Mouse (Mus musculus) neural tube, embryonic 12.5 days (tissue): ENCODE results near the gene Gm49358. TPM values are rescaled to one million over a fixed set of nuclear protein-coding genes. Genes with fewer than 3 reads are reported as not detected.

Source experiments
- ATAC-seq: fragments of 200-750 bp; cut with Nextera tagmentation; 2 replicates; pipeline ENCODE4 v1.8.0; 2017; ENCODE audit warnings: low read depth, mild to moderate bottlenecking, moderate TSS enrichment, moderate library complexity; ENCODE audit not compliant: low FRiP score
- H3K27ac ChIP-seq: fragments of 300-500 bp; sonication (generic); 2 replicates; pipeline ENCODE4 v1.5.1; 2016
- H3K27me3 ChIP-seq: fragments of 300-500 bp; sonication (generic); replicated peaks from 2 replicates; pipeline ENCODE4 v1.6.1; 2016; ENCODE audit warnings: mild to moderate bottlenecking
- H3K36me3 ChIP-seq: fragments of 300-500 bp; sonication (generic); 2 replicates; pipeline ENCODE4 v1.6.1; 2016; ENCODE audit warnings: mild to moderate bottlenecking
- H3K4me1 ChIP-seq: fragments of 300-500 bp; sonication (generic); 2 replicates; pipeline ENCODE4 v1.6.1; 2016
- H3K4me2 ChIP-seq: fragments of 300-500 bp; sonication (generic); replicated peaks from 2 replicates; pipeline ENCODE4 v1.6.1; 2016; ENCODE audit warnings: mild to moderate bottlenecking
- H3K4me3 ChIP-seq: fragments of 300-500 bp; sonication (generic); 2 replicates; pipeline ENCODE4 v1.5.1; 2016
- H3K9ac ChIP-seq: fragments of 300-500 bp; sonication (generic); 2 replicates; pipeline ENCODE4 v1.6.1; 2016; ENCODE audit warnings: mild to moderate bottlenecking
- H3K9me3 ChIP-seq: fragments of 300-500 bp; sonication (generic); 2 replicates; pipeline ENCODE4 v1.6.1; 2016; ENCODE audit warnings: mild to moderate bottlenecking
- WGBS: fragments of 180-500 bp; shearing (Covaris S2); methylation state at CpG from one replicate; pipeline ENCODE4 v1.1.7; 2016; 5-methylcytosine and 5-hydroxymethylcytosine counted together
- polyA plus RNA-seq: library from polyadenylated mRNA; unstranded; fragments of >200 nt; fragmentation: Nextera tagmentation; extraction: Ambion mirVana; gene quantifications from 2 replicates; pipeline ENCODE4 v1.2.1, GENCODE M21; 2016

Gm49358 gene
- polyA plus RNA-seq, 1 experiment from 2014 or later, result not detected

DNA sequence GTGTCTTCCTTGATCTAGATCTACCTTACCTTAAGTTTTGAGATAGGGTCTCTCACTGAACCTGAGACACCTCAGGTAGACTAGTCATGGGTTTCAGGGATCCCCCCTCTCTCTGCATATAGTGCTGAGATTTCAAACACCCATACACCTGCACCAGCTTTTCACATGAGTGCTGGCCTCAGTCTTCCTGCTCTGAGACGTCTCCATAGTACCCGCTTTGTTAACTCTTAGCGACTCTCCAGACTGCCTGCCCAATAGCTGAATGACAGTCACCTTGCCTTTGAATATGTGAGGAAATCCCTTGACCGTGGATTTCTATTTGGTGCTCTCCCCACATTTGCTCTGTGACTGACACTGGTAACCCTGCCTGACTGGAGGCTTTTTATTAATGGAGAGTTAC, 30.4 kb downstream of the Gm49358 start:
- no peaks in the 10 kb centered on the region for H3K9me3 ChIP-seq
- ATAC-seq, result no peak
- no peak overlapping the region for H3K27ac ChIP-seq
- no peak overlapping the region for H3K9ac ChIP-seq
- 90% methylated on average over 4 of the region's 4 CpGs for WGBS
- no peaks in the 10 kb centered on the region for H3K27me3 ChIP-seq
- no peak overlapping the region for H3K4me2 ChIP-seq
- H3K4me1 ChIP-seq, result 0 out of 2 replicates have a peak, but pooled peaks cover 8% of the 10 kb centered on the region
- no peak overlapping the region for H3K4me3 ChIP-seq
- H3K36me3 ChIP-seq, result no peaks in the 10 kb centered on the region

DNA sequence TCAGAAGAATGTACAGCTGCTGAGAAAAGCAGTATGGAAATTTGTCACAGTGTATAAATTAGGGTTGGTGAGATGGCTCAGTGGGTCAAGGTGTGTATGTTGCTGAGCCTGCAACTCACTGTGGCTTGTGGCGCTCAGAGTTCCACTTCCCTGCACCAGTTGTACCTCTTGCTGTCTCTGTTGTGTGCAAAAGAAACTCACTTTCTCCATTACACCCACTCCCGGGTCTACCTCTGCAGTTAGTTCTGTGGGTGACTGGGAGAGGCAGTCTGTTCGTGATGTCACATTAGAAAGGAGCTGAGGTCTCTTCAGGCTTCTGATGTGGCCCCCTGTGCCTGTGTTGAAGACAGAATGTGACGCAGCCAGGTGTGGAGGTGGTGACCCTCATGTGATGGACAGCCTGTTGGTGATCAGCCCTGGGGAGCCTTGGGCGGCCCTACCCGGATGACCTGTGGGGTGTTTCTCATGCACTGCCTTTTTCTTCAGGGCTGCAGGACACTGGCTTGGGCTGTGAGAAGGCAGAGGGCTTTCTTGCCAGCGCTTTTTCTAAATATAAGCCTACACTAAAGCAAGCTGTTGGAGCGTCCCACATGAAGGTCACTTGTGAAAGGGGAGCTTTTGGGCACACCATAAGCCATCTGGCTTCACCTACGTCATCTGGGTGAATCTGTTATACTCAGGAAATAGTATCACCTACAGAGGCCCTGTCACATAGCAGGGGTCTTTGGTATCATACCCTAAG, 31.2 kb downstream of the Gm49358 start:
- Histone ChIP-seq H3K27ac (no peak overlapping the region), H3K4me2 (no peak overlapping the region)
- 92% methylated on average over 9 of the region's 9 CpGs for WGBS

DNA sequence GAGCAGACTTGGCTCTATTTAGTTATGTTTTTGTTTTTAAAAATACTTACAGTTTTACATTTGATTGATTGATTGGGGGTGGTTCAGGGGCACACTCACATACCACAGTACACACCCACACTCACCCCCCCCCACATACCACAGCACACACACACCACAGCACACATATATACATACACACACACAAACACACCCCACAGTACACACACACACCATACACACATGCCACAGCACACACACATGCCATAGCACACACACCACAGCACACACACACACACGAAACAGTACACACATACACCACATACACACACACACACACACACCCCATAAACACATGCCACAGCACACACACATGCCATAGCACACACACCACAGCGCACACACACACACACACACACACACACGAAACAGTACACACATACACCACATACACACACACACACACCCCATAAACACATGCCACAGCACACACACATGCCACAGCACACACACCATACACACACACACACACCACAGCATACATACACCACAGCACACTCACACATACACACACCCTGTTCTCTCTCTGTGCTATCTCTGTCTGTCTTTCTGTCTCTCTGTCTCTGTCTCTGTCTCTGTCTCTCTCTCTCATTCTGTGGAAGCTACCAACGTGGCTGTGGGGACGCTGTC, 32.4 kb downstream of the Gm49358 start:
- Histone ChIP-seq H3K4me1 (0 out of 2 replicates have a peak, but pooled peaks cover 7% of the 10 kb centered on the region), H3K9ac (no peak overlapping the region), H3K4me2 (no peak overlapping the region), H3K9me3 (no peaks in the 10 kb centered on the region), H3K4me3 (no peak overlapping the region), H3K36me3 (no peaks in the 10 kb centered on the region), H3K27ac (no peak overlapping the region), H3K27me3 (no peaks in the 10 kb centered on the region)
- 88% methylated on average over 5 of the region's 5 CpGs for WGBS
- peak; percentile 37; the same call in 1 of the 2 replicates for ATAC-seq

More for the DNA sequence above, 31.2 kb downstream of the Gm49358 start:
- no peak for ATAC-seq
- Histone ChIP-seq H3K4me1 (0 out of 2 replicates have a peak, but pooled peaks cover 8% of the 10 kb centered on the region), H3K27me3 (no peaks in the 10 kb centered on the region), H3K36me3 (no peaks in the 10 kb centered on the region), H3K4me3 (no peak overlapping the region), H3K9ac (no peak overlapping the region), H3K9me3 (no peaks in the 10 kb centered on the region)

DNA sequence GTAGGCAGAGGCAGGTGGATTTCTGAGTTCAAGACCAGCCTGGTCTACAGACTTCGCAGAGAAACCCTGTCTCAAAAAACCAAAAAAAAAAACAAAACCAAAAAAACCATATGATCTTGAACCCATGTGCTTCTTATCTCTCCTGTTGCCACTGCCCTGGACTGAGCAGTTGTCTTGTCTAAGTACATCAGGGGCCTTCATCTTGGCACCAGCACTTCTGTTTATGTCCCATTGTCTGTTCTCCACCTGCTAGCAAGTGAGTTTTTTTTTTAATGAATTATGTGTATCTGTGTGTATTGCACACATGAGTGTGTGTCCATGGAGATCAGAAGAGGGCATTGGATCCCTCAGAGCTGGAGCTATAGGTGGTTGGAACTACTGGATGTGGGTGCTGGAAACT, 43.6 kb downstream of the Gm49358 start:
- H3K4me1 ChIP-seq, result no peaks in the 10 kb centered on the region
- H3K9ac ChIP-seq, result no peak overlapping the region
- H3K36me3 ChIP-seq, result no peaks in the 10 kb centered on the region
- H3K27me3 ChIP-seq, result no peaks in the 10 kb centered on the region
- no peak overlapping the region for H3K27ac ChIP-seq
- ATAC-seq, result no peak
- WGBS, result 95% methylated on average over 1 of the region's 1 CpGs
- no peak overlapping the region for H3K4me3 ChIP-seq
- H3K4me2 ChIP-seq, result no peak overlapping the region
- H3K9me3 ChIP-seq, result no peaks in the 10 kb centered on the region

DNA sequence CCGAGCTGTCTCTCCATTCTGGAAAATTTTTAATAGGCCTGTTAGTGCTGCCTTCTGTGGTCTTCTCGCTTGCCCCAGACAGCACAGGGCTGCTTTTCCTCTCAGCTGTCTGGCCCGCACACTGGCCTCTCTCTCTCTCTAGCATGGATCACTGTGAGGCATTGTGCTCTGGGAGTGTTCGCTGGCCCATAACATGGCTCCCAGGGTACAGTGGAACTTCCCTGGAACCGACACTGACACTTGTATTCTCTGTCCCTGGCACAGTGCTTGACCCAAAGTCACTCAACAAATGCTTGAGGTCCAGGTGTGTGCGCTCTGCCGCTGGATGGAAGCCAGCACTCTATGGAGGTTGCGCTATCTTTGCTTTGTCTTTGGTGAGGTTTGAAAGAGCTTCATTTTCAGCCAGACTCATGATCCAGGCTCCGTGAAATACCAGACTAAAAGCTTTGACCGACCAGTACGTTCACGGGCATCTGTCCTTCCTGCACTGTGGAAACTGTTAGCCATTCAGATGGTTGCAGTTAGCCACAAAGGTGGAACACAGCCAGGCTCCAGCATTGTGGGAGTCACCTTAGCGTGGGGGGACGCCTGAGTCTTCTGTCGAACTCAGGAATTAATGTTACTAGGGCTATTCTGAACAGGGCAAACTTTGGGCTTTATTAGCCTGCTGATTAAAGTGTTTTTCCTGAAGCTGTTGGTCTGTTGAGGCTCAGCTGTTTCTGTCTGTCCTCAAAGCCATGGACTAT, 44.4 kb downstream of the Gm49358 start:
- H3K9me3 ChIP-seq, result no peaks in the 10 kb centered on the region
- ATAC-seq, result 0 out of 2 replicates have a peak, but pooled peaks have one; percentile 21

DNA sequence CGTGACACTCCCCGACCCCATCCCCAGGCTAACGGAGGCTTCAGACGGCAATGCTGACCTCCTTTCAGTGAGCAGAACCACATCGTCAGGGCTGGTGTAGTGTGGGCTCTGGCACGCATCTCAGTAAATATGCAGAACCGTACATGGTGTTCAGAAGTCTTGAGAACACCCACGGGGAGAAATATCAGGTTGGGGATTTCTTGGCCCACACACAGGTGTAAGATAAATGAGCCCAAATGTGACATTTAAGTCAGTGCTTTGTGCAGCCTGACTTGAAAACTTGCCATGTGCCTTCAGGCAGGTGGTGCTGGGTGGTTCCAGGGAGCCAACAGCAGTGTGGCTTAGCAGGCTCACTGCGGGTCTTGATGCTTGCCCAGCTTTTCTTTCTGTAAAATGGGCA, 46.2 kb downstream of the Gm49358 start:
- 92% methylated on average over 9 of the region's 9 CpGs for WGBS
- Histone ChIP-seq H3K36me3 (no peaks in the 10 kb centered on the region), H3K9ac (no peak overlapping the region), H3K4me2 (no peak overlapping the region), H3K4me1 (no peaks in the 10 kb centered on the region), H3K27me3 (no peaks in the 10 kb centered on the region), H3K27ac (no peak overlapping the region), H3K4me3 (no peak overlapping the region), H3K9me3 (no peaks in the 10 kb centered on the region)
- no peak for ATAC-seq

More for the DNA sequence above, 44.4 kb downstream of the Gm49358 start:
- Histone ChIP-seq H3K9ac (no peak overlapping the region), H3K4me2 (no peak overlapping the region), H3K4me1 (no peaks in the 10 kb centered on the region), H3K4me3 (no peak overlapping the region), H3K27ac (no peak overlapping the region), H3K36me3 (no peaks in the 10 kb centered on the region), H3K27me3 (no peaks in the 10 kb centered on the region)
- WGBS, result 82% methylated on average over 15 of the region's 15 CpGs

DNA sequence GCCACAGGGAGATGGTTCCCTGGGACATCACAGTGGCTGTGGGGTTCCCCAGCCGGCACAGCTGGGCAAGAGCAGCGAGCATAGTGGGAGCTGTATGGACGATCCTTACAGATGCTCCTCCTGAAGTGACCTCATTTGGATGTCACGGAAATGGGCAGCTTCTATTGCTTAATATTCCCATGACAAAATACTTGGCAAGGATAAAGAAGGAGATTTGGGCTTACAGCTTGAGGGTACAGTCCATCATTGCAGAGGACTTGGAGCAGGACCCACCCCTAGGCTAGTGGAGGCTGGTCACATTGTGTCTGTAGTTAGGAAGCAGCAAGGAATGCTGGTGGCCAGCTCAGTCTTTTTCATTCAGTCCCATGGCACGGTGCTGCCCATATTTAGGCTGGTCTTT, 46.8 kb downstream of the Gm49358 start:
- Histone ChIP-seq H3K36me3 (no peaks in the 10 kb centered on the region), H3K4me1 (no peaks in the 10 kb centered on the region), H3K9me3 (no peaks in the 10 kb centered on the region), H3K27me3 (no peaks in the 10 kb centered on the region), H3K4me2 (no peak overlapping the region), H3K27ac (no peak overlapping the region), H3K4me3 (no peak overlapping the region), H3K9ac (no peak overlapping the region)
- ATAC-seq, result no peak
- 86% methylated on average over 5 of the region's 5 CpGs for WGBS

DNA sequence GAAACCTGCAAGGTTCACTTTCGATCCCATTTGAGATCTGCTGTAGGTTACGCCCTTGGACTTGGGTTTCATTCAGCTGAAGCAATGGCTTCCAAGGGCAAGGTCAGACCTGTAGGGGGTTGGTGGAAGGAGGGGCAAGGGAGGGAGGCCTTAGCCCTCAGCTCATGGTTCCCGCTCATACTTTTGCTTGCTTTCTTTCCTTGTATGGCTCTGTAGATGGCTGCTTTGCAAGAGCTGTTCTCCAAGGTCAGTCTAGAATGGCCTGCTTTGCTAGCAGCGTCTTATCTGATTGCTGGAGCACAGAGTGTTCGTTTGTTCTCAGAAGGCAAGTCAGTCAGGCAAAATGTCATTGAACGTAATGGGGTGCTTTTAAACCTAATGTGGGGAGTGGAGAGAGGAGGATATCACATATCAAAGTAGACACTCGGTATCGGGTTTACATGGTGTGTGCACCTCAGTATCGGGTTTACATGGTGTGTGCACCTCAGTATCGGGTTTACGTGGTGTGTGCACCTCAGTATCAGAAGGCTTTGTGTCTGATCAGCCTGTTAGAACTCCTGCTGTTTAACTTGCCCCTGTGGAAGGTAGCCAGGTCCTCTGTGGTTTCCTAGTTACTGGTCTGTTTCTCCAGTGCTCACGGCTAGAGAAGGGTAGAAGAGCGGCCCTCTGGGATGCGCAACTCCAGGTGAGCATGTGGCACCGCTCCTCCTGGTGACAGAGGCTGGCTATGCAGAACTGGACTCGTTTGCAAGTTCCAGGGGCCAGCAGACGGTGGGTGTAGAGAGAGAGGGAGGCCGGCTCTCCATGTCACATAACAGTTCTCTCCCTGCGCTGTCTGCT, 50.7 kb downstream of the Gm49358 start:
- no peak overlapping the region for H3K27ac ChIP-seq
- 87% methylated on average over 19 of the region's 19 CpGs for WGBS
- ATAC-seq, result no peak
- H3K4me2 ChIP-seq, result no peak overlapping the region
- no peak overlapping the region for H3K4me3 ChIP-seq
- H3K4me1 ChIP-seq, result peaks cover 4% of the 10 kb centered on the region
- H3K9me3 ChIP-seq, result no peaks in the 10 kb centered on the region
- no peak overlapping the region for H3K9ac ChIP-seq
- no peaks in the 10 kb centered on the region for H3K36me3 ChIP-seq
- H3K27me3 ChIP-seq, result no peaks in the 10 kb centered on the region

DNA sequence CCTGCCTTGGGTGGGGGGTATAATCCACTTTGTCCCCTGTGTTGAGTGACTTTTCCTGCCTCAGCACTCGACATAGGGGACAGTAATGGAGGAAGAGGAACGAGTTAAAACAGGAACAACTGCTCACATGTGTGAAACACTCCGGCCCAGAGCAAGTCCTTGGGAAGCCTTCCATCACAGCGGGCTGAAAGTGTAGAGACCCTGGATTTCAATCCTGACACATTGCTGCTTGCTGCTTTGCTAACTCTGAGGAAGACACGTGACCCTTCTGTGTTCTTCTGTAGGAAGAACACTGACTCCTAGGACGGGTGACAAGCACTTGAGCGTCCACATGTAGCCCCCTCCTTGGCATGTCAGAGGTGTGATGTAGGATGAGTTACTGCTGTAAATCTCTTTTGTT, 51.4 kb downstream of the Gm49358 start:
- ATAC-seq, result no peak
- Histone ChIP-seq H3K9me3 (no peaks in the 10 kb centered on the region), H3K9ac (no peak overlapping the region), H3K27ac (no peak overlapping the region), H3K4me3 (no peak overlapping the region), H3K27me3 (no peaks in the 10 kb centered on the region), H3K4me1 (peaks cover 10% of the 10 kb centered on the region), H3K4me2 (no peak overlapping the region), H3K36me3 (no peaks in the 10 kb centered on the region)
- WGBS, result 84% methylated on average over 7 of the region's 7 CpGs

DNA sequence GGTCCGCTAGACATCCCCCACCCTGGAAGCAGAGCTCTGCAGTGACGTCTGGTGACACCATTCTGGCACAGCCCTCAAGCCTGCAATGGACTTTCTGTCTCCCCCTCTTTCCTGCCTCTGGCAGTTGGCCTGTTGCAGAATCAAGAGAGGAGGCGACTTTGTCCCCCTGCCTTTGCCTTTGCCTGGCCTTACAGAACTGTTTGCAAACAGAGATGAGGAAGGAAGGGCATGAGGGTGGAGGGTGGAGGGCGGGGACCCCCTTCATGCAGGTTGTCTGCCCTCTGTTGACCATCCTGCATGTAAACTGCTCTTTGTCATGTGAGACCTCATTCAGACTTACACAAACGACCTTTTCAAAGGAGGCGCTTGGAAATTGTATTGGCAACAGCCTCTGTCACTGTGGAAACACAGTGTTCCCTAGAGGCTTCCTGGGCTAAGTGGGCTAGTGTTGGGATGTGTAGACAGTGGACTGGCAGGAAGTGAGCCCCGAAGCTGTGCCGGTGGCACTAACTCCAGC, 55.9 kb downstream of the Gm49358 start:
- H3K36me3 ChIP-seq, result no peaks in the 10 kb centered on the region
- H3K4me3 ChIP-seq, result no peak overlapping the region
- no peak overlapping the region for H3K27ac ChIP-seq
- 18% methylated on average over 8 of the region's 8 CpGs for WGBS
- no peaks in the 10 kb centered on the region for H3K27me3 ChIP-seq
- no peak overlapping the region for H3K9ac ChIP-seq
- ATAC-seq, result peak; percentile 75
- H3K9me3 ChIP-seq, result no peaks in the 10 kb centered on the region
- H3K4me1 ChIP-seq, result peaks cover 19% of the 10 kb centered on the region
- peak overlapping the region; percentile 24; the same call in 1 of the 2 replicates for H3K4me2 ChIP-seq

DNA sequence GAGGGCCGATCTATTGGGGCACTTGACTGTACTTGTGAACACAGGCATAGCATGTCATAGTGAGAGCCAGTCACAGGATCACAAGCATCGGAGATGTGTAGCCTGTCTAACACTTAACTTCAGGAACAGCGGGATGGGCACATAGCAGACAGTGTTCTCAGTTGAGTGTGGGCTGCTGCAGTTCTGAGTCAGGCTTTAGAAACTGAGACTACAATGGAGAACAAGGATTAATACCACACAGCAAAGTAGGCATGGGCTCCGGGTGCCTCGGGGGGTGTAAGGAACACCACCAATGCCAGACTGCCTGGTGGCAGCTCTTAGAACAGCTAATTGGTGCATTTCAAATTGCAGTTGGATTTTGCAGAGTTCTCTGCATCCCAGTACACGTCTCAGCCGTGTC, 57.2 kb downstream of the Gm49358 start:
- Histone ChIP-seq H3K27ac (no peak overlapping the region), H3K4me1 (peaks cover 22% of the 10 kb centered on the region), H3K27me3 (no peaks in the 10 kb centered on the region), H3K36me3 (no peaks in the 10 kb centered on the region), H3K4me3 (no peak overlapping the region), H3K4me2 (no peak overlapping the region), H3K9me3 (no peaks in the 10 kb centered on the region), H3K9ac (no peak overlapping the region)
- WGBS, result 92% methylated on average over 7 of the region's 7 CpGs
- no peak for ATAC-seq
